Mouse (Mus musculus): ENCODE measurements around the gene Tmem116. TPM values are rescaled to one million over a fixed set of nuclear protein-coding genes. Genes with fewer than 3 reads are reported as not detected.

The Tmem116 gene
- polyA plus RNA-seq, 1 experiment: 0.54 TPM

GRCm38 (mm10) chr5:121453743-121454502, 2.2 kb downstream of the Tmem116 start:
- Histone ChIP-seq H3K27me3 (ENCODE audit: control insufficient read depth, insufficient read depth, insufficient read length) (peaks cover 3% of the 10 kb centered on the region), H3ac (ENCODE audit: control insufficient read depth, insufficient read length, low read depth) (no peak overlapping the region), H3K79me3 (ENCODE audit: low read depth) (peaks cover 22% of the 10 kb centered on the region), H3K4me3 (ENCODE audit: insufficient read depth, poor library complexity, severe bottlenecking) (no peak overlapping the region), H3K36me3 (ENCODE audit: control insufficient read depth, insufficient read depth) (peaks cover 10% of the 10 kb centered on the region), H3K79me2 (ENCODE audit: control insufficient read depth, insufficient read depth) (peaks cover 38% of the 10 kb centered on the region)
- TF ChIP-seq MAX (IDR thresholded peaks at IDR 0.05) (no peak), CEBPB (IDR thresholded peaks at IDR 0.05; ENCODE audit: low read depth) (no peak)

DNA sequence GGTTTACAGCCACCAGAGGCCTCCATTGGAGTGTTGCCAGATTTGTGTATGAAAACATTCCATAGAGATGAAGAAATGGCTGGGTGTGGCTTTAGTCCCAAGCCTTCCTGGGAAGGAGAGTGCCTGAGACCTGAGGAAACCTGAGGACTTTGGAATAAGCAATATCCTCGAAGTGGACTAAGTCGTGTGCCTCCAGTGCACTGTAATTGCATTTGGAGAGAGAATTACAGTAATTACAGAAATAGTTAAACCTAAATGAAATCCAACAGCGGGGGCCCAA, 2.8 kb downstream of the Tmem116 start:
- Histone ChIP-seq H3K79me3 (ENCODE audit: low read depth) (peaks cover 21% of the 10 kb centered on the region), H3K36me3 (ENCODE audit: control insufficient read depth, insufficient read depth) (peaks cover 5% of the 10 kb centered on the region), H3ac (ENCODE audit: control insufficient read depth, insufficient read length, low read depth) (no peak overlapping the region), H3K79me2 (ENCODE audit: control insufficient read depth, insufficient read depth) (peaks cover 33% of the 10 kb centered on the region), H3K4me3 (ENCODE audit: insufficient read depth, poor library complexity, severe bottlenecking) (no peak overlapping the region), H3K27me3 (ENCODE audit: control insufficient read depth, insufficient read depth, insufficient read length) (peaks cover 3% of the 10 kb centered on the region)
- TF ChIP-seq MYOG (IDR thresholded peaks at IDR 0.05; ENCODE audit: control insufficient read depth, extremely low read depth, insufficient read length) (no peak), MAX (IDR thresholded peaks at IDR 0.05) (no peak), FOSL1 (IDR thresholded peaks at IDR 0.05; ENCODE audit: insufficient read depth, low read length, poor library complexity, severe bottlenecking) (no peak), CTCF (IDR thresholded peaks at IDR 0.05; ENCODE audit: control insufficient read depth, insufficient read depth, insufficient read length) (no peak), MYOD1 (IDR thresholded peaks at IDR 0.05; ENCODE audit: control insufficient read depth, insufficient read length, low read depth) (no peak), CEBPB (IDR thresholded peaks at IDR 0.05; ENCODE audit: low read depth) (no peak), USF1 (IDR thresholded peaks at IDR 0.05; ENCODE audit: low read depth) (no peak)

GRCm38 (mm10) chr5:121455510-121456265, 4.0 kb downstream of the Tmem116 start:
- no peaks in the 10 kb centered on the region for H3K36me3 ChIP-seq (ENCODE audit: control insufficient read depth, insufficient read depth)
- peaks cover 8% of the 10 kb centered on the region for H3K27me3 ChIP-seq (ENCODE audit: control insufficient read depth, insufficient read depth, insufficient read length)
- TF ChIP-seq MYOD1 (IDR thresholded peaks at IDR 0.05; ENCODE audit: control insufficient read depth, insufficient read length, low read depth) (no peak), CEBPB (IDR thresholded peaks at IDR 0.05; ENCODE audit: low read depth) (no peak), CTCF (IDR thresholded peaks at IDR 0.05; ENCODE audit: control insufficient read depth, insufficient read depth, insufficient read length) (no peak), USF1 (IDR thresholded peaks at IDR 0.05; ENCODE audit: low read depth) (no peak), FOSL1 (IDR thresholded peaks at IDR 0.05; ENCODE audit: insufficient read depth, low read length, poor library complexity, severe bottlenecking) (no peak), MAX (IDR thresholded peaks at IDR 0.05) (no peak), MYOG (IDR thresholded peaks at IDR 0.05; ENCODE audit: control insufficient read depth, extremely low read depth, insufficient read length) (no peak)

DNA sequence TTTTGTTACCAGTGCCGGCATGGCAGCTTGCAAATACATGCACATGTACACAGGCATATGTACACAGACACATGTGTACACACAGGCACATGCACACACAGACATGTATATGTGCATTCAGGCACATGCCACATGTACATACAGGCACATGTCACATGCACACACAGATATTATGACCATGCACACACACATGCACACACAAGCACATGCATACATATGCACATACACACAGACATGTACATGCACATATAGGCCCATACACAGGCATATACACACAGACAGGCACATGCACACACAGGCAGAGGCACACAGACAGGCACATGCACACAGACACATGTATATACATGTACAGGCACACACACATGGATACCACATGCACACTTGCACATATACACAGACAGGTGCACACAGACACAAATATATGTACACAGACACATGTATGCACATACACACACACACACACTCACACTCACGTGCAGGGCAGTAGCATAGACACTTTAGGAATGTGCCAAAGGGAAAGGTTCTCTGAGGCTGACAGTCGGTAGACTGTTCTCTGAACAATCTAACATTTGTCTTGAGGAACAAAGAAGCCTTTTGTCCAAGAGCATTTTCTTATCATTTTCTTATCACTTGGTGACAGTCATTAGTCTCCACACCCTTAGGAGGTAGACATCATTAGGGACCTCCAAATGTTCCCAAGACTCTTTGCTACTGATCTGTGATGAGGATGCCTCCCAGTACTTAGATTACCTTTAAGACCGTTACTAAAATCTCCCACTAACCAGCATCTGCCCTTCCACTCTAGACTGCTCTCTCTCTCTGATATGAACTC, 9.9 kb downstream of the Tmem116 start:
- no peaks in the 10 kb centered on the region for H3K79me2 ChIP-seq (ENCODE audit: control insufficient read depth, insufficient read depth)
- H3K79me3 ChIP-seq (ENCODE audit: low read depth): no peaks in the 10 kb centered on the region
- no peak overlapping the region for H3ac ChIP-seq (ENCODE audit: control insufficient read depth, insufficient read length, low read depth)
- no peak overlapping the region for H3K4me3 ChIP-seq (ENCODE audit: insufficient read depth, poor library complexity, severe bottlenecking)
- H3K27me3 ChIP-seq (ENCODE audit: control insufficient read depth, insufficient read depth, insufficient read length): peaks cover 15% of the 10 kb centered on the region
- H3K36me3 ChIP-seq (ENCODE audit: control insufficient read depth, insufficient read depth): no peaks in the 10 kb centered on the region
- TF ChIP-seq MYOD1 (IDR thresholded peaks at IDR 0.05; ENCODE audit: control insufficient read depth, insufficient read length, low read depth) (no peak), USF1 (IDR thresholded peaks at IDR 0.05; ENCODE audit: low read depth) (no peak), FOSL1 (IDR thresholded peaks at IDR 0.05; ENCODE audit: insufficient read depth, low read length, poor library complexity, severe bottlenecking) (no peak), CEBPB (IDR thresholded peaks at IDR 0.05; ENCODE audit: low read depth) (no peak), CTCF (IDR thresholded peaks at IDR 0.05; ENCODE audit: control insufficient read depth, insufficient read depth, insufficient read length) (no peak), MYOG (IDR thresholded peaks at IDR 0.05; ENCODE audit: control insufficient read depth, extremely low read depth, insufficient read length) (no peak), MAX (IDR thresholded peaks at IDR 0.05) (no peak)

More at GRCm38 (mm10) chr5:121455510-121456265, 4.0 kb downstream of the Tmem116 start:
- Histone ChIP-seq H3K79me2 (ENCODE audit: control insufficient read depth, insufficient read depth) (peaks cover 20% of the 10 kb centered on the region), H3K4me3 (ENCODE audit: insufficient read depth, poor library complexity, severe bottlenecking) (no peak overlapping the region), H3K79me3 (ENCODE audit: low read depth) (peaks cover 14% of the 10 kb centered on the region), H3ac (ENCODE audit: control insufficient read depth, insufficient read length, low read depth) (no peak overlapping the region)

DNA sequence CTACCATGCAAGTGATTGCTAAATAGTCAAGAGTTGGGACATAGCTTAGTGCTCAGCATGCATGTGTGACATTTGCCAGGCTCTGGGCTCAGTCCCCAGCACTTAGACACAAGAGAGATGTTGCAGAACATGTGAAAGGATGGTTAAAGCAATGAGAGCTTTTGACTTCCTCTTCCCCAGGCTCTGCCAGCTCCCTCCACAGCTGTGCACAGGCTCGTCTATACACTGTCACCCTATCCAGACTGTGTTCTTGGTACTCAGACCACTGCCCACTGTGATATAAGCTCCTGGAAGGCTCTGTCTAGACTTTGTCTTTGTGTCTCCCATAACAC, 10.4 kb downstream of the Tmem116 start:
- Histone ChIP-seq H3ac (ENCODE audit: control insufficient read depth, insufficient read length, low read depth) (no peak overlapping the region), H3K36me3 (ENCODE audit: control insufficient read depth, insufficient read depth) (no peaks in the 10 kb centered on the region), H3K4me3 (ENCODE audit: insufficient read depth, poor library complexity, severe bottlenecking) (no peak overlapping the region), H3K79me2 (ENCODE audit: control insufficient read depth, insufficient read depth) (no peaks in the 10 kb centered on the region), H3K27me3 (ENCODE audit: control insufficient read depth, insufficient read depth, insufficient read length) (peaks cover 18% of the 10 kb centered on the region), H3K79me3 (ENCODE audit: low read depth) (no peaks in the 10 kb centered on the region)
- no peak for TF ChIP-seq USF1 (IDR thresholded peaks at IDR 0.05; ENCODE audit: low read depth)
- no peak for TF ChIP-seq MYOD1 (IDR thresholded peaks at IDR 0.05; ENCODE audit: control insufficient read depth, insufficient read length, low read depth)
- no peak for TF ChIP-seq CTCF (IDR thresholded peaks at IDR 0.05; ENCODE audit: control insufficient read depth, insufficient read depth, insufficient read length)
- TF ChIP-seq CEBPB (IDR thresholded peaks at IDR 0.05; ENCODE audit: low read depth): no peak
- no peak for TF ChIP-seq MYOG (IDR thresholded peaks at IDR 0.05; ENCODE audit: control insufficient read depth, extremely low read depth, insufficient read length)
- TF ChIP-seq MAX (IDR thresholded peaks at IDR 0.05): no peak
- TF ChIP-seq FOSL1 (IDR thresholded peaks at IDR 0.05; ENCODE audit: insufficient read depth, low read length, poor library complexity, severe bottlenecking): no peak
